Mouse (Mus musculus): ENCODE data around the gene Arhgap6.

The Arhgap6 gene

DNA sequence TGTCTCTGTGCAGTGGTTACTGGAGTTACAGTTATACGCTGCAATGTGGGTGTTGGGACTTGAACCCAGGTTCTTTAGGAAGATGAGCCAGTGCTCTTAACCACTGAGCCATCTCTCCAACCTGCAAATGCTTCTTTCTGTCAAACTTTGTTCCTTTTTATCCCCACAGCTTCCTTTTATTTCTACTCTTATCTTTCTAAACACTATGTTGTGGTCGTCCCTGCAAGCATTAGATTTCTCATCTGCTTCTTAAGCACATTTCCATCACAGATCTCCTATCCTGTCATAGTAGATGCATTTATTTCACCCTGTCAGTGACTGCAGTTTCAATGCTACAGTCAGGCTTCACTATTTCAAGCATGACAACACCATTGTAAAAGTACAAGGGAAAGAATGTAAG lies 312.5 kb downstream of the Arhgap6 start:
- in situ Hi-C loops (cut with MboI, MseI) = no loop called here

- in situ Hi-C loops (cut with MboI, MseI) = no loop called here
Observed at GRCm38 (mm10) chrX:169110031-169110430, 315.1 kb downstream of the Arhgap6 start.

DNA sequence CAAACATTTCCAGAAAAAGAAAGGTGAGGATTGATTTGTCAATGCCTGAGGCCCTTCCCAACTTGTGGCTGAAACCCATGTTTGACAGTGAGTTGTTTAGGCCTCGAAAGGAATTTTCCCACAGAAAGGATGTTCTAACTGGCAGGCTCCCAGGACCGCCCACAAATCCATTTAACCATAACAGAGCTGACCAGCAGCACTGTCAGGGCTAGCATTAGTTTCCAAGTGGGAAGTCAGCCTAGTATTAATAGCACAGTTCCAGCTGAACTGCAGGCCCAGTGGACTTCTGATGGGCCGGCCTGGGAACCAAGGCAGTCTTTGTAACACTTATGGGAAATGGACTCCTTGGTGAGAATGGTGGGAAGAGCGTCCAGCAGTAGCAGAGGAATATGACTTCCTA lies 317.8 kb downstream of the Arhgap6 start:
- in situ Hi-C loops (cut with MboI, MseI) = no loop called here

- in situ Hi-C loops (cut with MboI, MseI) = no loop called here
Observed at GRCm38 (mm10) chrX:169123115-169123772, 328.3 kb downstream of the Arhgap6 start.

GRCm38 (mm10) chrX:169123773-169124151 lies 328.9 kb downstream of the Arhgap6 start:
- in situ Hi-C loops (cut with MboI, MseI) = no loop called here

DNA sequence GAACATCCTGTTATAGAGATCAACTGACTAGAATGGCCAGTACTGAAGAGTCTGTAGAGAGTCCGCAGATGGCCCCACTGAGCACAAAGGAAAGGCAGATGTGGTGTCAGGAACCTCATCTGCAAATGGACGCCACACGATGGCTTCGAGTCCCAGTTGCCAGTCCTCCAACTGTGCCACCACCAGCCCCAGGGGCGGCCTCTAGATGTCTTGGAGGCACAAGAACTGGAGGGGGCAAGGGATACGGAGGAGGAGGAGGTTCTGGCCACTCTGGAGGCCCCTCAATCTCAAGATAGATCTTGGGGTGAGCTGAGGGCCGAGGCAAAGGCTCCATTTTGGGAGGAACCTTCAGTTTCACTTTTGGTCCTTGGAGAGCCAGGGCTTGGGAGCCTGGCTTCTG lies 344.9 kb downstream of the Arhgap6 start:
- in situ Hi-C loops (cut with MboI, MseI) = no loop called here

DNA sequence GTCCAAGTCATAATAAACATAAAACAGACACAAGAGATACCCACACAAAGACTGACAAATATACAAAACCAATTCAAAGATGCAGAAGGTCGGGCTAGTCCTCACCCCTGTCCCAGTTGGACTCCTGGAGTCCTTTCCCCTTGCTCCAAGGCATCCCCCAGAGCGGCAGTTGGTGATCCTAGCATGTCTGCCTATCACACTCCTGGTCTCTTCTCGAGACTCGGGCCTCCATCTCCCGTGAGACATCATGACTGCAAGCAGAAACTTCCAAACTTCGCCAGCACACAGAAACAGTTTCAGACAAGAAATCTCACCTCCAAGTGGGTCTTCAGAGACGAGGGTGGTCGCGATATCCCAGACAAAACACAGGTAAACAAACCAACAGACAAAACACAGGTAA lies 345.6 kb downstream of the Arhgap6 start:
- in situ Hi-C loops (cut with MboI, MseI) = no loop called here

- in situ Hi-C loops (cut with MboI, MseI) = no loop called here
Observed at GRCm38 (mm10) chrX:169153805-169154204, 358.9 kb downstream of the Arhgap6 start.

GRCm38 (mm10) chrX:169158385-169158784 lies 363.5 kb downstream of the Arhgap6 start:
- in situ Hi-C loops (cut with MboI, MseI) = no loop called here

GRCm38 (mm10) chrX:169170981-169171380 lies 376.1 kb downstream of the Arhgap6 start:
- in situ Hi-C loops (cut with MboI, MseI) = no loop called here

- in situ Hi-C loops (cut with MboI, MseI) = no loop called here
Observed at GRCm38 (mm10) chrX:169173796-169174195, 378.9 kb downstream of the Arhgap6 start.

DNA sequence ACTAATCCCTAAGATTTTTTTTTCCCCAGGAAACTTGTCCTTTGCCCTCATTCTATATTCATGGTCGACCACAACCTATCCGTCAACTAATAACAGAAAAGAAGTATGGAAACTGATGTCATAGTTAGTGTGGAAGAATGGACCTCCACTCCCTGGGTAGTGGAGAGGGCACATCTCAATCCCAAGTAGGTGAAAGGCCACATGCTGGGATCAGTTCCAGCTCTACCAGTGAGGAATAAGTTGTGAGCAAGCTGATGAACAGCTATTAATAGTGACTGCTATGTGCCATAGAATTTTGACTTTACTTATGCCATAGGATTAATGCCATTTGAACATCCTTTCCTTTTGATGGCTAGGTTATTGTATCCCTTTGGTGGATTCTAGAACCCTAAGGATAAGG lies 383.7 kb downstream of the Arhgap6 start:
- in situ Hi-C loops (cut with MboI, MseI) = no loop called here

- in situ Hi-C loops (cut with MboI, MseI) = no loop called here
Observed at GRCm38 (mm10) chrX:169187100-169187499, 392.2 kb downstream of the Arhgap6 start, which contains the start of gene Amelx. Gene Amelx (minus strand): TSS chrX:169187200.

- in situ Hi-C loops (cut with MboI, MseI) = no loop called here
Observed at GRCm38 (mm10) chrX:169210019-169210418, 415.1 kb downstream of the Arhgap6 start.

DNA sequence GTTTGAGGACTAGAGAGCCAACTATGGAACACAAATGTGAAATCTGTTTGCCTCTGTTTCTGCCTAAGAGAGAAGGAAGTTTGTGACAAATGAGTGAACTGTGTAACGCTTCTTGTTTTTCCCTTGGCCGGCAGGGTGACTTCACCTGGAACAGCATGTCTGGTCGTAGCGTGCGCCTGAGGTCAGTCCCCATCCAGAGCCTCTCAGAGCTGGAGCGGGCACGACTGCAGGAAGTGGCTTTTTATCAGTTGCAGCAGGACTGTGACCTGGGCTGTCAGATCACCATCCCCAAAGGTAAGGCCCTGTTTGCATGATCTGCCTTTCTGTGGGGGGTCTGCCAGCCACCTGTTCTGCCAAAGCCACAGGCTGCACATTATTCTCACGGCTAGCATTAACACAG lies 425.2 kb downstream of the Arhgap6 start:
- in situ Hi-C loops (cut with MboI, MseI) = no loop called here

DNA sequence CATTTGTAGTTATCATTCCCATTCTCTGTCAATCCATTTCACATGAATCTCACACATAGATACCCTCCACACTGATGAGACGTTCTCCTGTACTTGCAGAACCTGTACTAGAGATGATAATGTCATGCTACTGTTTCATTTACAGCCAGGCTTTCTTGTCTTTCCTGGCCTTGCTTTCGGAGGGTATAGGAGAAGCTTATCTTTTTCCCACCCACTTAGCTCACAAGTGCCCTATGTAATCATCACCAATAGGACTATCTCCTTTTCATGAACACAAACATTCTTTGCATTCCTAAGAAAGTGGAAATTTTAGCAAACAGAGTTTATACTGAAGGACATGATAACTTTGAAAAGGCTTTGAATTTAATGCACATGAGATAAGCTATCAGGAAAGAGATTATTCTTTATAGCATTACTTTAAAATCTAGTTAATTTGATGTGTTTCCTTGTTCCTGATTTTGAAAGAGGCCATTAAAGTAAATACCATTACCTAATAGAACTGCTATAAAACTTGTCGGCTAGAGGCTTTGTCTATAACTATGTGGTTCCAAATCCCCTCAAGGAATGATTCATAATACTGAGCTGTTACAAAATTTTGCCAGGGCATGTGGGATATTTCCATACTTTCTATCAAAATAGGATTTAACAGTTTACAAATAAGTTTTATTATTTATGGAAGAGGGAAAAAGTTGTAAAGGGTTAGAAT lies 427.6 kb downstream of the Arhgap6 start:
- in situ Hi-C loops (cut with MboI, MseI) = no loop called here

DNA sequence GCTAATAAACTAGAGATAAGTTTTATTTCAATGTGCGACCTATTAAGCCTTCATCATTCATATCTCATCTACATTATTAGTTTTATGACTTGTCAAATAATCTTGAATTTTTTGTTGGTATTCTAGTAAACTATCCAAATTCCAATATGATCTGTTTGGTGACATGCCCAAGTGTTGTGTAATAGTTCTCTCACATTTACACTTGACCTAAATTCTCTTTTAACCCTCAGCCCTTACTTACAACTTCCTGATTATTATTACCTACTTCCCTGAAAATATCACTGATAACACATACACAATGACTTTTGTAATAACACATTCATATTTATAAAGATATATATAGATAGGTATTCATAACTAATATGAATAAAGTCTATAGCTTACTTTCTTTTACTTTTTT lies 461.0 kb downstream of the Arhgap6 start:
- in situ Hi-C loops (cut with MboI, MseI) = no loop called here

GRCm38 (mm10) chrX:169256741-169257140 lies 461.8 kb downstream of the Arhgap6 start:
- in situ Hi-C loops (cut with MboI, MseI) = no loop called here

GRCm38 (mm10) chrX:169261034-169261433 lies 466.1 kb downstream of the Arhgap6 start:
- in situ Hi-C loops (cut with MboI, MseI) = no loop called here

DNA sequence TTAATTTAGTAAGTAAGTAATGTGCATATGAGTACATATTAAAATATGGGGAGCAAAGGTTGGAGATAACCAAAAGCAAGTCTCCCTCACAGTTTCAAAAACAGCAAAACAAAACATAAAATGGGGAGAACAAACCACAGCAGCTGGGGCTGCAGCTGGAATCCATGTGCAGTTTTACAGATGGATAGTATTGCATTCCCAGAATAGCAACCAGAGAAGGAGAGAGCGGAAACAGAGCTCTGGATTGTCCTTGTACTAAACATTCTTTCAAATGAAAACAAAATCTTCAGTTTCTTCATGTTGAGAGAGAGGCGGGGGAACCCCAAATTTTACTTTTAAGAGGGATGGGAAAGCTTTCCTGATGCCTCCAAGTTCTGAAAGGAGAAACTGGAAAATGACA lies 467.3 kb downstream of the Arhgap6 start:
- in situ Hi-C loops (cut with MboI, MseI) = no loop called here

DNA sequence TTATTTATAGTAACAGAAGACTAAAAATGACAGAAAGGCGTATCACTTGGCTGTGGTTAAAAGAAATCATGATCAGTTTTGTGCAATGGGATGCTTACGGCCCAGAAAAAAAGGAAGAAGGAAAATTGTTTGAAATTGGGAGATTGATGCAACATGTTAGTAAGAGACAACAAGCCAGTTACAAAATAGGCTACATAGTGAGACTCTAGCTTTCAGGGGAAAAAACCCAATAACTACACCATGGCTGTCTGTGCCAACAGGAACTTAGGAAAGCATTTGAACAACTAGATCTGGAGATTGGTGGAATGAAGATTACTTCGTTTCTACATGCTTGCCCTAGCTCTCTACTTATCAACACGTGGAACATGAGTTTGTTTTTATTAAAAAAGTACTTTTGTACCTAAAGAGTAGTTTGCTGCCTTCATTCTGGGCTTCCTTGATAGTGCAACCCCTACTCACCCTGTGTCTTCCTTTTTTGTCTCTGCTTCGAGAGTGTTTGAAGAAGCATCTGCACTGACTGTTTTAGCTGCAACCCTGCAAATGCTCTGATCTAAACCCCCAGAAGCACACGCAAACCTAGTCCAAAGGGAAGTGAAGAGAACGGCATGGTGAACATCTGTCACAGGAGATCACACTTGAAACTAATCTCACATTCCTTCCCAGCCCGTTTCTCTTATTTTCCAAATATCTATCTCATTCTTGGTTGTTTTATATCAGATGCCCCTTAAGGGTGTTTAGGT lies 468.7 kb downstream of the Arhgap6 start:
- in situ Hi-C loops (cut with MboI, MseI) = no loop called here

DNA sequence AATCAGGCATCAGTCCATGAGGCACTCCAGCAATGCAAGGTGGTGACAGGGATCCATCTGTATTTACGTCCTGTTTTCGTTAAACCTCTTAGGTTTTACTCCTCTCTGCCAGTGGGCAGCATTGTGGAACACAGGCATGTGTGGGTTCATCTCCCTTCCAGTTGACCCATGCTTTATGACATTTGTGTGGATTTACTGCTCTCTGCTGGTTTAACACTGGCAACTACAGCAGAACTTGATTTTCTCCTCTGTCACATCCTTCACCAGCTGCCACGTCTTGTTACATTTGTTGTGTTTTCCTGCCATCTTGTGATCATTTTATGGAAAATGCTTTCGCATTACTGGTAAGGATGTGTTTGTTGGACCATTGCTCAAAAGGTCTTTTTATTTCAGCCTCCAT lies 504.7 kb downstream of the Arhgap6 start:
- in situ Hi-C loops (cut with MboI, MseI) = no loop called here

Data from T-helper 2 cell (primary cell).